Mouse (Mus musculus): ENCODE data around the gene Tulp3. TPM values are rescaled to one million over a fixed set of nuclear protein-coding genes. Genes with fewer than 3 reads are reported as not detected.
"Not testable (repeated sequence)": the region's sequence is repeated elsewhere in the genome, so short reads cannot be mapped to it uniquely, and the experiment has no call there.

Gene Tulp3
- polyA plus RNA-seq (2016; fragmentation: Nextera tagmentation; extraction: Ambion mirVana) = 13.1 and 16.1 TPM in 2 replicates

DNA sequence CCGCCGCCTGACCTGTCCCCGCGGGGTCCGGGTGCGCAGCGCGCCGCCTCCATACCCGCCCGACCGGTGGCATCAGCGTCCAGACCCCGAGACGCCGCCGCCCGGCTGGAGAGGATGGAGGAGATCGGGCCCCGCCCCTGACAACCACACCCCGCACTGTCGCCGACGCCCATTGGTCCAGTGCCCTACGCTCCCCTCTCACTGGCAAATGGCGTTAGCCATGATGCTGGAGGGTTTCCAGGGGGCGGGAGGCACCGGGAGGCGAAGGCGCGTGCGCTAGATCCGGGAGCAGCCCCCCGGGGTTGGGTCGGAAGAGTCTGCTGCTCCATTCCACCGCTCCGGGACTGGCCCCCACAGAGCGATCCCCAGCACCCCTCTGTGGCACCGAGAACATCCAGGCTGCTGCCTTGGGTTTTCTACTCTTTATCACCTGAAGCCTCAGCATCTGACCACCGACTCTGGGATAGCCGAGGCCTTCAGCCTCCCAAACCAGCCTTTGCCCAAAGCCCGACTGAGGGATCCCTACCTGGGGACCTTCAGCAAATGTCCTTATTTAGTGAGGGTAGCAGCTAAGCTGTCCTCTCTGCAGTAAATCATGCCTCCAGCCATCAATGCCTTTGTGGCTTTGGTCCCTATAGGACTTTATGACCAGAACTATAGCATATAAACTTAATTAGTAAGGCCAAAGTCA lies at the start of gene Tulp3:
Gene Tulp3, minus strand, starts transcription at position 126 of the 691 bp plus-strand sequence.
- peak; percentile 98 for DNase-seq (ENCODE audit: low spot score)

DNA sequence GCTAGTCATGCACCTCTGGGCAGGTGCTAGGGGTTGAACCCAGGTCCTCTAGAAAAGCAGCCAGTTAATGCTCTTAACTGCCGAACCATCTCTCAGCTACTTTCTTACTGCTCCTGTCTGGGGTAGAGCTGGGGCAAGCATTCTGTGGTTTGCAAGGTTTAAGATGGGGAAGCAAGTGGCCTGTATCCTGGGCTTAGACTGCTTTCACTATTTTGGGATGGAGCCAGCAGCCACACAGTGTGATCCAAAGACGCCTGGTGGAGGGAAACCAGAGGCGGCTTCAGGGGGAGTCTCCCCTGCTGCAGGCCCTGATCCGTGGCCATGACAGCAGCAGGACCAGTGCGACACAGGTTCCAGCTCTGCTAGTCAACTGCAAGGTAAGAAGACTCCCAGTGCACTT lies 49.1 kb upstream of the Tulp3 start:
- Histone ChIP-seq H3K27me3 (ENCODE audit: insufficient read depth, poor library complexity, severe bottlenecking) (no peaks in the 10 kb centered on the region), H3K4me1 (peaks cover 7% of the 10 kb centered on the region), H3K4me3 (no peak overlapping the region), H3K27ac (no peak overlapping the region), H3K36me3 (peaks cover 38% of the 10 kb centered on the region), H3K9me3 (no peaks in the 10 kb centered on the region)
- no peak for DNase-seq (ENCODE audit: low spot score)
- WGBS = 55% methylated on average over 5 of the region's 5 CpGs

More for the DNA sequence above, at the start of gene Tulp3:
- peak within 1 kb of the TSS; percentile 88 for H3K4me3 ChIP-seq
- under 1% methylated on average over 42 of the region's 42 CpGs for WGBS
- H3K27me3 ChIP-seq (ENCODE audit: insufficient read depth, poor library complexity, severe bottlenecking) = no peaks in the 10 kb centered on the region
- H3K4me1 ChIP-seq = peaks cover 9% of the 10 kb centered on the region; the same call in 1 of the 2 replicates
- peaks cover 34% of the 10 kb centered on the region for H3K36me3 ChIP-seq
- peak within 1 kb of the TSS; percentile 91 for H3K27ac ChIP-seq
- H3K9me3 ChIP-seq = no peaks in the 10 kb centered on the region

DNA sequence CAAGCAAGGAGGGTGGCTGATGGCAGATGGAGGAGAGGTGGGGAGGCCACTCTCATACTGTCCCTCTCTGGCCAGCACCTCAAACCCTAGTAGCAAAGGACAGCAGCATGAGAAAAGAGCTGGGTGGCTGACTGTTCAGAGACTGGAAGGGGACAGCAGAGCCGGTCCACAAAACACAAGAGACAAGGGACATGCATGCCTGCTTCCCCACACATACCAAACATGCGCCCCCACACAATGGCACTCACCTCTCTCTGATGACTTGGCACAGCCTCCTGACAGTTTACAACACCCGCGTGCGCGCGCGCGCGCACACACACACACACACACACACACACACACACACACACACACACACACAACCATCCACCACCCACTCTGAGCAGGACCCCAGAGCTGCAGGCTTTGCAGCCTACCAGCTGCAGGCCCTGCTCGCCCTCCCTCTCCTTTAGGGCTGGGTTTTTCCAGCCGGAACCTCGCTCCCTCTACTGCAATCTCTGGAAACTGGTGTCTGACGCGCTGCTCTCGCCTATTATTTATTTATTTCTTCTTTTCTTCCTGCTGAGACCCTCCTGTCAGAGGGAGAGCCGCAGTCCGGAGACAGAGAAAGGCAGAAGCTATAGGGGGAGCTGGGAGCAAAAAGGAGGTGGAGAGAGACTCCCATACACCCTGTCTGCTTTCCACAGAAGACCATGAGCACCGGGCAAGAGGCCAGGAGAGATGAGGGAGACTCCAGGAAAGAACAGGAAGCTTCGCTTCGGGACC lies 44.0 kb upstream of the Tulp3 start:
- H3K27ac ChIP-seq = peak overlapping the region; percentile 59

DNA sequence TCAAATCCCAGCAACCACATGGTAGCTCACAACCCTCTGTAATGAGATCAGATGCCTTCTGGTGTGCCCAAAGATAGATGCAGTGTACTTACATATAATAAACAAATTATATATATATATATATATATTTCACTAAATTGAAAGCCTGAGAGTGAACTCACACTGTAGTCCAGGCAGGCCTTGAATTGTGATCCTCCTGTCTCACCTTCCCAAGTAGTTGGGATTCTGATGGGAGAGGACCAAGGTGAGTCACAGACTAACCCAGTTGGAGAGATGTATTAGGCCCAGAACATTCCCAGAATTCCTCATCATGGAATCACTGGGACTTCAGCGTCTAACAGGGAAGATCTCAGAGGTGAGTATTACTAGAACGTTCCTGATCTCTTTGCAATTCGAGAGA lies 43.3 kb upstream of the Tulp3 start, which contains the start of gene Nrip2:
Gene Nrip2, plus strand, starts transcription at position 301 of the 400 bp plus-strand sequence.
- H3K4me1 ChIP-seq = peaks cover 13% of the 10 kb centered on the region
- H3K4me3 ChIP-seq = peak within 1 kb of the TSS; percentile 39
- peak within 1 kb of the TSS; percentile 59 for H3K27ac ChIP-seq
- no peak for DNase-seq (ENCODE audit: low spot score)
- H3K36me3 ChIP-seq = no peaks in the 10 kb centered on the region
- no peaks in the 10 kb centered on the region for H3K27me3 ChIP-seq (ENCODE audit: insufficient read depth, poor library complexity, severe bottlenecking)
- H3K9me3 ChIP-seq = no peaks in the 10 kb centered on the region
- WGBS = 67% methylated on average over 3 of the region's 3 CpGs

More for the DNA sequence above, 44.0 kb upstream of the Tulp3 start:
- no peaks in the 10 kb centered on the region for H3K27me3 ChIP-seq (ENCODE audit: insufficient read depth, poor library complexity, severe bottlenecking)
- H3K4me1 ChIP-seq = peaks cover 13% of the 10 kb centered on the region
- no peaks in the 10 kb centered on the region for H3K36me3 ChIP-seq
- DNase-seq (ENCODE audit: low spot score) = no peak
- H3K9me3 ChIP-seq = no peaks in the 10 kb centered on the region
- WGBS = 47% methylated on average over 21 of the region's 21 CpGs
- peak overlapping the region; percentile 39 for H3K4me3 ChIP-seq

DNA sequence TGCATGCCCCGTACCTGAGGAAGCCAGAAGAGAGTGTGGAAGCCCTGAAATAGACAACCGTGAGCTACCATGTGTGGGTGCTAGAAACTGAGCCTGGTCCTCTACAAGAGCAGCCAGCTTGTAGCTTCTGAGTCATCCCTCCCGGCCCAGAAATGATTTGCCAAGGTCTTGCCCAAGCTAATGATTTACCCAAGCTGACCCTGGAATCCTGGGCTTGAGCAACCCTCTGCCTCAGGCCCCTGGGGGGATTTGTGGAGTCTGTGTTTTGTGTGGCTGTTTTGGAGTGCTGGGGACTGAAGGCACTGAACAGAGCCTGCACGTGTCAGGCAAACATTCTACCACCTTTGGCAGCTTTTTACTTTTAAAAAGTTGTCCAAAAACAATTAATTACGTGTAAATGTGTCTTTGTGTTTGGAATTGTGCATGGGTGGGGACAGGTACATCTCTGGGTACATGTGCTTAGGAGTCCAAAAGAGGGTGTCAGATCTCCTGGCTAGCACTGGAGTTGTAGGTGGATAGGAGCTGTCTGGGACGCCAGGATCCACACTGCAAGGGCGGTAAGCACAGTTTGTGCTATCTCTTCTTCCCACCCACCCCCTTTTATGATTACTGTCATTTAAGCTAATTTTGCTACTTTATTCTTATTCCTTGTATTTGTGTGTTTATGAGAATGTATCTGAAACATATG lies 42.1 kb upstream of the Tulp3 start:
- H3K27ac ChIP-seq = no peak overlapping the region
- H3K4me1 ChIP-seq = peaks cover 16% of the 10 kb centered on the region
- H3K9me3 ChIP-seq = no peaks in the 10 kb centered on the region
- no peak for DNase-seq (ENCODE audit: low spot score)
- no peak overlapping the region for H3K4me3 ChIP-seq
- WGBS = 72% methylated on average over 7 of the region's 7 CpGs
- no peaks in the 10 kb centered on the region for H3K36me3 ChIP-seq
- H3K27me3 ChIP-seq (ENCODE audit: insufficient read depth, poor library complexity, severe bottlenecking) = no peaks in the 10 kb centered on the region

DNA sequence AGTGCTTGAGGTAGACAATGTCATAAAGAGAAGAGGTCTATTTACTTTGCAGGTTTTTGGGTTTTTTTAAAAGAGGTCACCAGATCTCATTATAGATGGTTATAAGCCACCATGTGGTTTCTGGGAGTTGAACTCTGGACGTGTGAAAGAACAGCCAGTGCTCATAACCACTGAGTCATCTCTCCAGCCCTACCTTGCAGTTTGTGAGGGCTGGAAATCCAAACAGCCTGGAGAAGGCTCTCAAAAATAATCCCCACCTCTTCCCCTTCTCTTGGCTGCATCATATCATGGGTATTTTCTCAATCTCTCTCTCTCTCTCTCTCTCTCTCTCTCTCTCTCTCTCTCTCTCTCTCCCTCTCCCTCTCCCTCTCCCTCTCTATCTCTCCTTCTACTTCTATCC lies 35.0 kb upstream of the Tulp3 start:
- no peak overlapping the region for H3K4me3 ChIP-seq
- no peaks in the 10 kb centered on the region for H3K27me3 ChIP-seq (ENCODE audit: insufficient read depth, poor library complexity, severe bottlenecking)
- H3K9me3 ChIP-seq = no peaks in the 10 kb centered on the region
- no peak for DNase-seq (ENCODE audit: low spot score)
- H3K4me1 ChIP-seq = 0 out of 2 replicates have a peak, but pooled peaks cover 3% of the 10 kb centered on the region
- WGBS = 43% methylated on average over 1 of the region's 1 CpGs
- H3K27ac ChIP-seq = no peak overlapping the region
- no peaks in the 10 kb centered on the region for H3K36me3 ChIP-seq

DNA sequence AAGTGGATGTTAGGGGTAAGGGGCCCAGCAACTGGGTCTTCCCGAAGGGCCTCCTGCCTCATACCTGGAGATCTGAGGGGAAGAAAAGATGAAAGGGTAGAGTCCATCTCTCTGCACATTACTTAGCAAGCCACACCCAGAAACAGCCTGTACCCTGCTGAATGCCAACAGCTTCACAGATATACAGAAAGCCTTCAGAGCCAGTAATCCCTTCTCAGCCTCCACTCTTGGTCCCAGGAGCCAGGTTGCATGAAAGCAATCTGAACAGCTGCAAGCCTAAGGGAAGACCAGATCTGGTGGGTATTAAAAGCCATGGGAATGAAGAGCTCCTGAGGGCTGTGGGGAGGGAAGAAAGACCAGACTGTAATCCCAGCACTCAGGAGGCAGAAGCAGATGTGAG lies 33.5 kb upstream of the Tulp3 start:
- 85% methylated on average over 1 of the region's 1 CpGs for WGBS
- DNase-seq (ENCODE audit: low spot score) = no peak
- 0 out of 2 replicates have a peak, but pooled peaks cover 3% of the 10 kb centered on the region for H3K4me1 ChIP-seq
- no peak overlapping the region for H3K4me3 ChIP-seq
- no peaks in the 10 kb centered on the region for H3K27me3 ChIP-seq (ENCODE audit: insufficient read depth, poor library complexity, severe bottlenecking)
- H3K9me3 ChIP-seq = no peaks in the 10 kb centered on the region
- no peaks in the 10 kb centered on the region for H3K36me3 ChIP-seq
- no peak overlapping the region for H3K27ac ChIP-seq

DNA sequence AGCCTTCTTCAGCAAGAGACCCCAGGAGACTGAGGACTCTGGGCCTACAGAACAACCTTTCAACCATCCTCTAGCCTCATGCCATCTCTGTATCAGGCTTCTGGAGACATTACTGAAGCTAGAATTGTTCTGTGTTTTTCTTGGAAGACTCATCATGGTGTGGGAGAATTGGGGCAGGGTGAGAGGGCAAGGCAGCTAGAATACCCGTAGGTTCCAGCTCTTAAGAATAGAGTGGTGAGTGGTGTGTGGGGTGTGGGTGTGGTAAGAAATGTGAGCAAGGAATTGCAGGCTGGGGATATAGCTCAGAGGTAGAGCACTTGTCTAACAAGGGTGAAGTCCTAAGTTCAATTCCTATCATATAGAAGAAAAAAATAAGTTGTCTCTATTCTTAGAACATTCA lies 29.4 kb upstream of the Tulp3 start:
- DNase-seq (ENCODE audit: low spot score) = no peak
- Histone ChIP-seq H3K4me3 (no peak overlapping the region), H3K27ac (no peak overlapping the region), H3K4me1 (no peaks in the 10 kb centered on the region), H3K9me3 (no peaks in the 10 kb centered on the region), H3K36me3 (no peaks in the 10 kb centered on the region), H3K27me3 (ENCODE audit: insufficient read depth, poor library complexity, severe bottlenecking) (no peaks in the 10 kb centered on the region)
- 79% methylated on average over 1 of the region's 1 CpGs for WGBS

DNA sequence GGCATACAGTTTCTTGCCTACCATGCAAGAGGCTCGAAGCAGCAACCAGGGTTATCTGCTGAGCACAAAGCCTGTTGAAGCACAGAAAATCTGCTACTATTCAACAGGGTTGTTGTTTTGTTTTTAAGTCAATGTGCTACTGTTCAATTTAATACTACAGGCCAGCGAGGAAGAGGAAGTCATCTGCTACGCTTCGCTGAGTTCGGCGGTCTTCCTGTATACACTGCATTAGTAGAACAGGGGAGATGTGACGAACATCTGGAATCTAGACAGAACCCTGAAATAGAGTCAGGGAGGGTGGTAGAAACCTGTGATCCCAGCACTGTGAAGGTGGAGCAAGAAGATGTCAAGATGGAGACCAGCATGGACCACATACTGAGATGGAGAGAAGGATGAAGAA lies 28.1 kb upstream of the Tulp3 start:
- WGBS = 86% methylated on average over 7 of the region's 7 CpGs
- no peaks in the 10 kb centered on the region for H3K36me3 ChIP-seq

DNA sequence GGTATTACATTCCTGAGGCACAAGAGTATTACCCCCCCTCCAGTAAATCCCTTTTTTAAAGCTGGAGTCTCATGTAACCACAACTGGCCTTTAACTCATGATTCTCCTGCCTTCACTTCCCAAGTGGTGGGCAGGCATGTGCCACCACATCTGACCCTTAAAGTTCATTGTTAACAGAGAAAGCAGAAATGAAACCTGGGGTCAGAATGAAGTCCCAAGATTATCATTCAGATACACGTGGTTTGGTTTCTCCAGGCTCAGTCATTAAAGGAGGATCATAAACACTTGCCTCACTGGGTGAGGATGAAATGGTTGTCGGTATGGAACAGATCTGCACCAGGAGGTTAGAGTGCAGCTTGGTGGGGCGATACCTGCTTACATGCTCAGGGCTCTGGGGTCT lies 25.6 kb upstream of the Tulp3 start:
- Histone ChIP-seq H3K4me1 (no peaks in the 10 kb centered on the region), H3K36me3 (peaks cover 12% of the 10 kb centered on the region), H3K9me3 (no peaks in the 10 kb centered on the region), H3K4me3 (no peak overlapping the region), H3K27ac (no peak overlapping the region), H3K27me3 (ENCODE audit: insufficient read depth, poor library complexity, severe bottlenecking) (no peaks in the 10 kb centered on the region)
- no peak for DNase-seq (ENCODE audit: low spot score)
- 78% methylated on average over 3 of the region's 3 CpGs for WGBS

More for the DNA sequence above, 28.1 kb upstream of the Tulp3 start:
- Histone ChIP-seq H3K9me3 (no peaks in the 10 kb centered on the region), H3K4me1 (no peaks in the 10 kb centered on the region), H3K27me3 (ENCODE audit: insufficient read depth, poor library complexity, severe bottlenecking) (no peaks in the 10 kb centered on the region), H3K4me3 (no peak overlapping the region), H3K27ac (no peak overlapping the region)
- DNase-seq (ENCODE audit: low spot score) = no peak

DNA sequence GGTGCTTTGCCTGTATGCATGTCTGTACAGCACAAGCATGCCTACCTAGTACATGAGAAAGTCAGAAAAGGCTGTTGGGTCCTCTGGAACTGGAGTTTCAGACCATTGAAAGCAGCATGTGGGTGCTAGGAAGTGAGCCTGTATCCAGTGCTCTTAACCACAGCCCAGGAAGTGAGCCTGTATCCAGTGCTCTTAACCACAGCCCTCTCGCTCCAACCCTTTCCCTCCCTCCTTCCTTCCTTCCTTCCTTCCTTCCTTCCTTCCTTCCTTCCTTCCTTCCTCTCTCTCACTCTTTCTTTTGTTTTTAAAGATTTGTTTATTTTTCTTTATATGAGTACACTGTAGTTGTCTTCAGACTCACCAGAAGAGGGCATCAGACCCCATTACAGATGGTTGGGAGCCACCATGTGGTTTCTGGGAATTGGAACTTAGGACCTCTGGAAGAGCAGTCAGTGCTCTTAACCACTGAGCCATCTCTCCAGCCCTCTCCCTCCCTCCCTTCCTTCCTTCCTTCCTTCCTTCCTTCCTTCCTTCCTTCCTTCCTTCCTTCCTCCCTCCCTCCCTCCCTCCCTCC lies 25.0 kb upstream of the Tulp3 start:
- not testable (repeated sequence) for H3K9me3 ChIP-seq; DNase-seq (ENCODE audit: low spot score); H3K4me3 ChIP-seq; H3K4me1 ChIP-seq; H3K27me3 ChIP-seq (ENCODE audit: insufficient read depth, poor library complexity, severe bottlenecking); H3K27ac ChIP-seq
- WGBS = 42% methylated on average over 1 of the region's 1 CpGs
- peaks cover 16% of the 10 kb centered on the region for H3K36me3 ChIP-seq

DNA sequence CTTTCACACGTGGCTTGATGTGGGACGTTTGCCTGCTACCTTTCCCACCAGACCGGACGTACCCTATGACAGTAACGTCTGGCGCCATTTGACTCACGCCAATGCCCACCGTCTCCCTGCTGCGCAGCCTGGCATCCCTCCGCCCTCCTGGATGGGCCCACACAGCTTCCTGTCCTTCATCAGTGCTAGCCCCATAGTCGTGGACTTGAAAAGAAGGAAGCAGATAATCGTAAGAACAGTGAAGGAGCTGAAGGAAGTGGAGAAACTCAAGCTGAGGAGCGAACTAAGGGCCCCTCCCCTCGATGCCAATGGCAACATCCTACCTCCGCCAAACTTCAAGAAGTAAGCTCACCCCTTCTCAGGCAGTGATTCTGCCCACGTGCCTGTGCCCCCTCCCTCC lies 24.0 kb upstream of the Tulp3 start:
- Histone ChIP-seq H3K9me3 (no peaks in the 10 kb centered on the region), H3K4me3 (no peak overlapping the region), H3K27me3 (ENCODE audit: insufficient read depth, poor library complexity, severe bottlenecking) (no peaks in the 10 kb centered on the region), H3K27ac (no peak overlapping the region), H3K36me3 (peaks cover 23% of the 10 kb centered on the region), H3K4me1 (peaks cover 4% of the 10 kb centered on the region; the same call in 1 of the 2 replicates)
- 79% methylated on average over 16 of the region's 16 CpGs for WGBS
- DNase-seq (ENCODE audit: low spot score) = no peak

Measured in heart, embryonic 10.5 days (tissue).